In the genomic region with DNA sequence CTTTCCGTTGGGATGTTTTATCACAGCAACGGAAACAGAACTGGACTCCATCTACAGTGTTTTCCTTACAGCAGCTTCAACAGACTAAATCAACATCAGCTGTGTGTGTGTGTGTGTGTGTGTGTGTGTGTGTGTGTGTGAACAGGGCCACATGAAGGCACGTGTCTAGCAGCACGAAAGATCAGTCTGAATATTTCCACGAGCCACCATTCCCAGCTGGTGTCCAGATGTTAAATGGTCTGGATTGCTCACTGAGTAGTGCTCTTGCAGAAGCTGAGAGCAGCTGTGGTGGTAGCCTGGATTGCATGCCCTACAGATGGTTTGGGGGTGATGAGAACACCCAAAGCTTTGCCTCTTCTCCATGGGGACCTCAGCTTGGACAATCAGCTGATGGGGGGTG, we compare ENCODE assay signal across 26 mouse cellular contexts. TPM values are rescaled to one million over a fixed set of nuclear protein-coding genes. Genes with fewer than 3 reads are reported as not detected.
DNase-seq lines count a peak whose midpoint lies in the region; ATAC-seq lines count a peak whose summit lies in the region.
"Had no signal": no experiment of that assay in that cellular context is flagged by ENCODE, and none has a peak within 500 bp of the region (broad histone marks: within the 10 kb centered on the region; RNA-seq: fewer than 3 reads in every experiment).

No protein-coding gene starts in this region.

- no peaks in the 10 kb centered on the region for H3K9me3 ChIP-seq in hindbrain, embryonic 10.5 days
- H3K9me3 ChIP-seq in hindbrain, embryonic 13.5 days = no peaks in the 10 kb centered on the region
- H3K9me3 ChIP-seq in embryonic facial prominence, embryonic 14.5 days (ENCODE audit: control insufficient read depth, low read length) = no peaks in the 10 kb centered on the region
- no peaks in the 10 kb centered on the region for H3K9me3 ChIP-seq in limb, embryonic 13.5 days
- H3K9me3 ChIP-seq in forebrain, embryonic 16.5 days (ENCODE audit: control insufficient read depth, low read length) = no peaks in the 10 kb centered on the region
- H3K9me3 ChIP-seq: forebrain, embryonic 10.5 days; heart, embryonic 13.5 days; kidney, embryonic 15.5 days; liver, embryonic 12.5 days; midbrain, embryonic 12.5 days; neural tube, embryonic 12.5 days had no signal

- H3K4me2 ChIP-seq in hindbrain, embryonic 13.5 days = no peak overlapping the region
- no peak overlapping the region for H3K4me2 ChIP-seq in embryonic facial prominence, embryonic 14.5 days (ENCODE audit: low read depth, low read length)
- H3K4me2 ChIP-seq in limb, embryonic 13.5 days (replicated peaks) = no peak overlapping the region
- H3K4me2 ChIP-seq in forebrain, embryonic 16.5 days (ENCODE audit: low read length) = no peak overlapping the region
- H3K4me2 ChIP-seq: heart, embryonic 13.5 days; kidney, embryonic 15.5 days; liver, embryonic 12.5 days; midbrain, embryonic 12.5 days; neural tube, embryonic 12.5 days had no signal

- peaks cover 58% of the 10 kb centered on the region for H3K4me1 ChIP-seq in hindbrain, embryonic 10.5 days (replicated peaks)
- peaks cover 50% of the 10 kb centered on the region for H3K4me1 ChIP-seq in hindbrain, embryonic 13.5 days (replicated peaks)
- peaks cover 13% of the 10 kb centered on the region; the same call in 1 of the 2 replicates for H3K4me1 ChIP-seq in embryonic facial prominence, embryonic 14.5 days (ENCODE audit: control insufficient read depth, insufficient read depth, low read length)
- H3K4me1 ChIP-seq in limb, embryonic 13.5 days = peaks cover 27% of the 10 kb centered on the region
- H3K4me1 ChIP-seq in forebrain, embryonic 16.5 days (replicated peaks; ENCODE audit: control insufficient read depth, insufficient read depth, low read length) = peaks cover 15% of the 10 kb centered on the region
- H3K4me1 ChIP-seq: liver, embryonic 12.5 days had no signal

- H3K9ac ChIP-seq in hindbrain, embryonic 13.5 days = no peak overlapping the region
- no peak overlapping the region for H3K9ac ChIP-seq in embryonic facial prominence, embryonic 14.5 days (ENCODE audit: low read depth, low read length)
- no peak overlapping the region for H3K9ac ChIP-seq in limb, embryonic 13.5 days
- no peak overlapping the region for H3K9ac ChIP-seq in forebrain, embryonic 16.5 days (replicated peaks; ENCODE audit: low read depth, low read length)
- H3K9ac ChIP-seq: forebrain, postnatal 0 days; heart, embryonic 13.5 days; kidney, embryonic 15.5 days; liver, embryonic 12.5 days; liver, postnatal 0 days; midbrain, embryonic 12.5 days; neural tube, embryonic 12.5 days had no signal

- peaks cover 29% of the 10 kb centered on the region for H3K27me3 ChIP-seq in hindbrain, embryonic 10.5 days (ENCODE audit: insufficient read depth, poor library complexity, severe bottlenecking)
- no peaks in the 10 kb centered on the region for H3K27me3 ChIP-seq in hindbrain, embryonic 13.5 days
- peaks cover 7% of the 10 kb centered on the region; the same call in 1 of the 2 replicates for H3K27me3 ChIP-seq in embryonic facial prominence, embryonic 14.5 days (replicated peaks; ENCODE audit: control insufficient read depth, insufficient read depth, low read length)
- no peaks in the 10 kb centered on the region for H3K27me3 ChIP-seq in limb, embryonic 13.5 days
- no peaks in the 10 kb centered on the region; the same call in 1 of the 2 replicates for H3K27me3 ChIP-seq in forebrain, embryonic 16.5 days (replicated peaks; ENCODE audit: control insufficient read depth, insufficient read depth, low read length)
- H3K27me3 ChIP-seq: neural tube, embryonic 12.5 days had no signal

- H3K27ac ChIP-seq in hindbrain, embryonic 10.5 days = no peak overlapping the region
- no peak overlapping the region for H3K27ac ChIP-seq in hindbrain, embryonic 13.5 days
- no peak overlapping the region for H3K27ac ChIP-seq in embryonic facial prominence, embryonic 14.5 days (replicated peaks; ENCODE audit: low read depth, low read length)
- no peak overlapping the region for H3K27ac ChIP-seq in limb, embryonic 13.5 days
- H3K27ac ChIP-seq in forebrain, embryonic 16.5 days (ENCODE audit: low read length) = no peak overlapping the region
- H3K27ac ChIP-seq: forebrain, embryonic 10.5 days; heart, embryonic 13.5 days; kidney, embryonic 15.5 days; liver, embryonic 12.5 days; midbrain, embryonic 12.5 days; neural tube, embryonic 12.5 days had no signal

- no peak for ATAC-seq in hindbrain, embryonic 13.5 days (ENCODE audit: low FRiP score)
- ATAC-seq in embryonic facial prominence, embryonic 14.5 days (ENCODE audit: low read depth) = no peak
- ATAC-seq in limb, embryonic 13.5 days (ENCODE audit: low FRiP score, low read depth) = peak; percentile 67; the same call in 1 of the 2 replicates
- no peak for ATAC-seq in forebrain, embryonic 16.5 days
- ATAC-seq: forebrain, postnatal 0 days; hindbrain, embryonic 16.5 days; liver, embryonic 12.5 days; liver, postnatal 0 days had no signal

- no peaks in the 10 kb centered on the region for H3K36me3 ChIP-seq in hindbrain, embryonic 10.5 days
- no peaks in the 10 kb centered on the region for H3K36me3 ChIP-seq in hindbrain, embryonic 13.5 days
- no peaks in the 10 kb centered on the region for H3K36me3 ChIP-seq in embryonic facial prominence, embryonic 14.5 days (ENCODE audit: control insufficient read depth, insufficient read depth, low read length)
- H3K36me3 ChIP-seq in limb, embryonic 13.5 days = no peaks in the 10 kb centered on the region
- H3K36me3 ChIP-seq in forebrain, embryonic 16.5 days (ENCODE audit: control insufficient read depth, insufficient read depth) = no peaks in the 10 kb centered on the region
- H3K36me3 ChIP-seq: forebrain, embryonic 10.5 days; heart, embryonic 13.5 days; kidney, embryonic 15.5 days; liver, embryonic 12.5 days; midbrain, embryonic 12.5 days; neural tube, embryonic 12.5 days had no signal

- WGBS in hindbrain, embryonic 10.5 days = 63% methylated on average over 5 of the region's 5 CpGs
- 73% methylated on average over 5 of the region's 5 CpGs for WGBS in hindbrain, embryonic 13.5 days
- WGBS in embryonic facial prominence, embryonic 14.5 days = 25% methylated on average over 5 of the region's 5 CpGs
- WGBS in limb, embryonic 13.5 days = 26% methylated on average over 5 of the region's 5 CpGs
- 79% methylated on average over 5 of the region's 5 CpGs for WGBS in forebrain, embryonic 16.5 days

- DNase-seq in hindbrain, embryonic 10.5 days (ENCODE audit: low spot score) = peak; percentile 31
- DNase-seq in embryonic facial prominence, embryonic 14.5 days (ENCODE audit: low spot score) = peak; percentile 67
- DNase-seq in ovary, postnatal 36 days (ENCODE audit: low spot score) = no peak
- no peak for DNase-seq in left cerebral cortex, adult 9 months (ENCODE audit: low spot score in 2 of 2)
- DNase-seq: adrenal gland, postnatal 25 days; cerebellum, adult 2 months; cerebellum, postnatal 14 days; forebrain, postnatal 0 days; gastrocnemius, postnatal 10 days; kidney, adult 18-20 months; kidney, postnatal 36 days; left cerebral cortex, postnatal 4 days; liver, postnatal 0 days; lung, postnatal 36 days; thymus, postnatal 36 days had no signal

- H3K4me3 ChIP-seq in hindbrain, embryonic 10.5 days = no peak overlapping the region
- no peak overlapping the region for H3K4me3 ChIP-seq in hindbrain, embryonic 13.5 days
- no peak overlapping the region for H3K4me3 ChIP-seq in embryonic facial prominence, embryonic 14.5 days (ENCODE audit: low read depth, low read length)
- H3K4me3 ChIP-seq in limb, embryonic 13.5 days = no peak overlapping the region
- H3K4me3 ChIP-seq in forebrain, embryonic 16.5 days (replicated peaks; ENCODE audit: low read length) = no peak overlapping the region
- H3K4me3 ChIP-seq: forebrain, embryonic 10.5 days; heart, embryonic 13.5 days; kidney, embryonic 15.5 days; liver, embryonic 12.5 days; midbrain, embryonic 12.5 days; myocyte; neural tube, embryonic 12.5 days had no signal

RNA-seq across cellular contexts. Expression of a gene that starts 19.9 kb away (rescaled TPM):
- polyA plus RNA-seq in hindbrain, embryonic 10.5 days (2016; fragmentation: Nextera tagmentation; extraction: Ambion mirVana) = 3.0 and 5.6 TPM in 2 replicates
- 18.9 and 20.2 TPM in 2 replicates for polyA plus RNA-seq in hindbrain, embryonic 13.5 days (2015; fragmentation: Nextera tagmentation; extraction: Ambion mirVana)
- polyA plus RNA-seq in embryonic facial prominence, embryonic 14.5 days (2014; fragmentation: Nextera tagmentation; extraction: Ambion mirVana) = 12.4 and 17.1 TPM in 2 replicates
- polyA plus RNA-seq in limb, embryonic 13.5 days (2015; fragmentation: Nextera tagmentation; extraction: Ambion mirVana) = 10.4 and 12.7 TPM in 2 replicates
- polyA plus RNA-seq in forebrain, embryonic 16.5 days (2015; fragmentation: Nextera tagmentation; extraction: Ambion mirVana) = 25.0 and 35.5 TPM in 2 replicates

RNA-seq across cellular contexts. Expression of a gene that starts 46.0 kb away (rescaled TPM):
- 173 and 211 TPM in 2 replicates for polyA plus RNA-seq in hindbrain, embryonic 10.5 days (2016; fragmentation: Nextera tagmentation; extraction: Ambion mirVana)
- polyA plus RNA-seq in hindbrain, embryonic 13.5 days (2015; fragmentation: Nextera tagmentation; extraction: Ambion mirVana) = 106 and 114 TPM in 2 replicates
- polyA plus RNA-seq in embryonic facial prominence, embryonic 14.5 days (2014; fragmentation: Nextera tagmentation; extraction: Ambion mirVana) = 108 and 117 TPM in 2 replicates
- 155 and 162 TPM in 2 replicates for polyA plus RNA-seq in limb, embryonic 13.5 days (2015; fragmentation: Nextera tagmentation; extraction: Ambion mirVana)
- polyA plus RNA-seq in forebrain, embryonic 16.5 days (2015; fragmentation: Nextera tagmentation; extraction: Ambion mirVana) = 118 and 125 TPM in 2 replicates

RNA-seq across cellular contexts. Expression of a gene that starts 50.6 kb away (rescaled TPM):
- 58.7 and 68.6 TPM in 2 replicates for polyA plus RNA-seq in hindbrain, embryonic 10.5 days (2016; fragmentation: Nextera tagmentation; extraction: Ambion mirVana)
- polyA plus RNA-seq in hindbrain, embryonic 13.5 days (2015; fragmentation: Nextera tagmentation; extraction: Ambion mirVana) = 108 and 111 TPM in 2 replicates
- polyA plus RNA-seq in embryonic facial prominence, embryonic 14.5 days (2014; fragmentation: Nextera tagmentation; extraction: Ambion mirVana) = 82.1 and 85.6 TPM in 2 replicates
- polyA plus RNA-seq in limb, embryonic 13.5 days (2015; fragmentation: Nextera tagmentation; extraction: Ambion mirVana) = 65.1 and 69.7 TPM in 2 replicates
- 102 and 108 TPM in 2 replicates for polyA plus RNA-seq in forebrain, embryonic 16.5 days (2015; fragmentation: Nextera tagmentation; extraction: Ambion mirVana)

Comparison
In these comparisons a context has a peak if more than half of its experiments do, and no peak if none do; other contexts are left out.
1. DNase-seq: peak in hindbrain, embryonic 10.5 days (single experiment) and embryonic facial prominence, embryonic 14.5 days (single experiment); none in ovary, postnatal 36 days (single experiment) and left cerebral cortex, adult 9 months (0 of 2).